Mouse (Mus musculus) gastrocnemius, adult 18-20 months (tissue): Measurements from ENCODE around the gene Grm1. TPM values are rescaled to one million over a fixed set of nuclear protein-coding genes. Genes with fewer than 3 reads are reported as not detected.
"Not testable (repeated sequence)": the region's sequence is repeated elsewhere in the genome, so short reads cannot be mapped to it uniquely, and the experiment has no call there.

ENCODE experiments used
- DNase-seq: peaks from one replicate; pipeline ENCODE4 v3.0.0; 2021; ENCODE audit warnings: low spot score
- long read RNA-seq, 2 experiments: library from polyadenylated mRNA; stranded (forward); transcript quantifications; one replicate each; pipeline ENCODE4 v2.0.0; 2021
- total RNA-seq, 2 experiments: library from RNA; stranded (reverse); gene quantifications; 2 replicates each; pipeline ENCODE4 v1.2.3; 2021

The Grm1 gene
- under 1 TPM; 0.16 to 0.47 TPM for total RNA-seq
- long read RNA-seq, experiment 1: 0 reads
- long read RNA-seq, experiment 2: 0 reads

GRCm38 (mm10) chr10:11081611-11082398 lies at the start of gene Grm1:
Gene Grm1 (minus strand): TSS chr10:11082356.
- no peak for DNase-seq

DNA sequence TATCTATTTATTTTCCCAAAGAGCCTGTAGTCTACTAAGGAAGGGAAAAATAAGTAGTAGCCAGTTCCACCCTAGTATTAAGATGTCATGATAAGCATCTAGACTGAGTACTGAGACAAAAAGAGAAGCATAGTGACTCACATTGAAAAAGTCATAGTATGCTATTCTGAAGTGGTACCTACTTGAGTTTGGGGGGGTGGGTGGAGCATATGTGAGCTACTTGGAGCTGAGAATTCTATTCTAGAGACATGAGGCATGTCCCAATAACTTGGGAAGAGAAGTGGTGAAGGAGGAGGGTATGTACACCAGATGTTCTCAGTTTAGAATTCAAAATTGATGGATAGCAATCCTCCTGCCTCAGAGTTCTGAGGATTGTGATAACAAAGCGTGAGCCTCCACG lies 39.6 kb upstream of the Grm1 start:
- no peak for DNase-seq

DNA sequence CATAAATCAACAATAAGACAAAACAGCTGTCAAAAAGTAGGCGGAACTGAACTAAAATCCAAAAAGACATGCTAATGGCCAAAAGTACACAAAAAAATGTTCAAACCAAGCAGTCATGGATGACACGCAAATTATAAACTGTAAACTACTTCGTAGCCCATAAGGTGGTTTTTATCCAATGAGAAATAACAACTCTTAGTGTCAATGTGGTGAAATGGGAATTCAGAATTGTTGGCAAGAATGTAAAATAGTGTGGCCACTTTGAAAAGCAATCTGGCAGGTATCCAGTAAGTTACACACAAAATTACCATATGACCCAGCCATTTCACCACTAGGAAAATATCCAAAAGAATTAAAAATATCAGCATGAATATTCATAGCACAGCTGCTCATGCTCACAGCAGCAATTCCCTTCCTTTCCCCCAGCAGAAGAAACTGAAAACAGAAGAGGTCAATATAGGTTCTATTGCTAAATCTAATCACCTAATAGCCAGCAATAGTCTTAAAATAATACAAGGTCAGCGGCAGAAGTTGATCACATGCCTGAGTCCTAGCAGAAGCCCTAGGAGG lies 16.4 kb upstream of the Grm1 start:
- DNase-seq: no peak

- no peak for DNase-seq
Observed at GRCm38 (mm10) chr10:11086348-11086747, 4.2 kb upstream of the Grm1 start.

GRCm38 (mm10) chr10:11080725-11081610 lies 1.2 kb downstream of the Grm1 start:
- DNase-seq: no peak

DNA sequence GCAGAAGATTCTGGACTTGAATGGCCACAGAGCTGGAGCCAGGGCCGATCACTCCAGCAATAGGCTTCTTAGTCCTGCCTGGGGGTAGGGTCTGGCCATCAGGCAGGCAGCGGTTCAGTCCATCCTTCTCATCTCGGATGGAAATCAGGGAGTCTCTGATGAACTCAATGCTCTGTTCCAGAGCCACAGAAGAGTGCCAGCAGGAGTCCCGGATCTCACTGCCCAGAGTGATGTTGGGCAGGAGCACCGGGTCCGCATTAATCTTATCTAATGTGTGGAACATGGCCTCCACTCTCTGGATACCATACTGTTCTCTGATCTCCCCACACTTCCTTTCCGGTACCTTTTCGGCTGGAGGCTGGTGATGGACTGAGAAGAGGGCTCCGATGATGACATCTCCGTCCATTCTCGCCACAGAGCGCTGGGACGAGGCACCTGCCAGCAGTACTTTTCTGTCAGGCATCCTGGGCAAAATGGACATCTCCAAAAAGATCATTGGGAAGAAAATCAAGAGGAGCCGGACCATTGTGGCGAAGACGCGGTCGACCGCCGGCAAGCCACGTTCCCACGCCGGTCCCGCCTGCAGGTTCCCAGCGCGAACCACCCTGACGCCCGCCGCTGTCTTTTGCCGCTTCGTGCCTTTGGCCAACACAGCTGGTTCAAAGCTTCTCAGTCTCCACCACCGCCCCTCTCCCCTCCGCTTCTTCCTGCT lies 2.0 kb downstream of the Grm1 start:
- DNase-seq: no peak

DNA sequence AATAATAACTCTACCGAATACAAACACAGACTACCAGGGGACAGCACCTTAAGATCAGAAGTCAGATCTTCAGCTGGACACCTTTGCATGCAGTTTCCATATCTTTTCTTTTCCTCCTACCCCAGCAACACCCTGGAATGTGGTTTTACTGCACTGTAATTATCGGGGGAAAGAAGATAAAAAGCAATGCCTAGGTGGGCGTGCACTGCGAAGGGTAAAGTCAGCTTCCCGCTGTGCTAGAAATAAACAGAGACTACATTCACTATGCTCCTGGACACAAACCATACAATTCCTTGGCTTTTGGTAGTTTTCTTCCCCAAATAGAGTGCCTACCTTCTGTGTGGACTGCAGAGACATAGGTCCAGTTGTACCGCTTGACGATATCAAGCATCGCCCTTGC lies 2.6 kb downstream of the Grm1 start:
- no peak for DNase-seq

DNA sequence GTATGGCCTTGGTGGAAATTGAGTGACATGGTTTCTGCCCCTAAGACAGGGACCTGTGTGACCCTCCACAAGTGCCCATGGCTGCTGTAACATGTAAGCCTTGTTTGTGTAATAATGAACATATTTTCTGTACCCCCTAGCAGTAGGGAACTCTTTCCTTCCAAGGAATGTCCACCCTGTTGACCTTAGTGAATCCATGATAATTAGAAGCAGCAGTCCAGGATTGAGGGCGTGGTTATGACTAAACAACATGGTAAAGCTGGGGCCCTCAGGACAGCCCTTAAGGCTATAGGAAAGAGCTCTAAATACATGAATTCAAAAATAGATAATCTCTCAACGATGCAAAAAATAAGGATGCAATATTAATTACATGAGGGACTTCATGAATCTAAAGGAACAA lies 17.0 kb downstream of the Grm1 start:
- no peak for DNase-seq

- DNase-seq: peak; percentile 19
Observed at GRCm38 (mm10) chr10:11061318-11062071, 20.7 kb downstream of the Grm1 start.

DNA sequence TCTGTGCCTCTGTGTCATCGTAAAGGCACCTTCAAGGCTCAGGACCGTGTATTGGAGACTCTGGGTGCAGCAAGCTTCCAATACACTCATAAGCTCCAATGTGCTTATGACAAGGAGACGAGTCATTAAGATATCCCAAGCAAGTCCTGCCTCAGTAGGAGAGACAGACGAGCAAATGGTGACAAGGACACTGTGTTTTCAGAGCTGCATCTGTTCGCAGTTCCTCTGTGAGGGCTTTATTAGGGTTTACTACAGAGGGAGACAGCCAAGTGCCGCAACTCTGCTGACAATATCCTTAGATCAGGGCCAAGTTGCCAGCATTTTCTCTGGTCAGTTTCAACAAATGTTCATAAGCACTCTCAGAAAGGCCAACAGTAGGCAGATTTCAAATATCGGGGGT lies 32.8 kb downstream of the Grm1 start:
- no peak for DNase-seq

DNA sequence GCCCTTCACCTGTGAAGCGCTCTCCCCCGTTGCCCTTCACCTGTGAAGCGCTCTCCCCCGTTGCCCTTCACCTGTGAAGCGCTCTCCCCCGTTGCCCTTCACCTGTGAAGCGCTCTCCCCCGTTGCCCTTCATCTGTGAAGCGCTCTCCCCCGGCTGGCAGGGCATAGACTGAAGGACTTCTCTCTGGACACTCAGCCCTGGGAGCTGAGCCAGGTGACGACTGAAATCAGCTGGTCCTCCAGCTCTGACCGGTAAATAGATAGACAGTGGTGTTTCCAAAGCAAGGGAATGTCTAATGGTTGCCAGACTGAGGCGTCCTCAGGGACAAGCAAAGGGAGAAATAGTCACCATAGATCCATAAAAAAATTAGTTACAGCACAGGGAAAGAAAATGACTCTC lies 36.7 kb downstream of the Grm1 start:
- not testable (repeated sequence) for DNase-seq

DNA sequence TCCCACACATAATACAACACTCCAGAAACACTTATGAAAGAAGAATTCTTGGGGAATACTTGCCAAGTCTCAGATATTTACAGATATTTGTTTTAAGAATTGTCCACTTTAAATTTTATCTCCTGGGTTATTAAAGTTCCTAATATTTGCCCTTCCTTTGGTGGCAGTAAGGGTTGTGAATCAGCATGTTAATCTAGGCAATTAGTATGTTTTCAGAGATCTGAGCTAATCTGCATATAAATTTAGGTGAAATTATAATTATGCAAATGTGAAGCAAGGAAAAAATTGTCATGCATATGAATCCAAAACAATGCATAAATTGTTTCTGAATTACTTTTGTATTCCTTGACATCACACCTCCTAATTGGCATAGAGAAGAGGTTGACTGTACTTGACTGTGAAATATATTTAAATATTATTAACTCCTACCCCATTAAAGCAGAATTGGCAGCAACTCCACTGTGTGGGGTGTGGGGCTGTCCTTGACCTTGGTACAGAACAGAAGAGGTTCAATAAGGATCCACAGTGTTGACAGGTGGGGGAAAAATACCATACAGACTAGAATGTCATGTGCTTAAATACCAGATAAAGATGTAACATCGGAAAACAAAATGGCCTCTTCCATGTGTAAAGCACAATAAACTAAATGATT lies 37.6 kb downstream of the Grm1 start:
- no peak for DNase-seq

- DNase-seq: no peak
Observed at GRCm38 (mm10) chr10:11039323-11039722, 42.8 kb downstream of the Grm1 start.

DNA sequence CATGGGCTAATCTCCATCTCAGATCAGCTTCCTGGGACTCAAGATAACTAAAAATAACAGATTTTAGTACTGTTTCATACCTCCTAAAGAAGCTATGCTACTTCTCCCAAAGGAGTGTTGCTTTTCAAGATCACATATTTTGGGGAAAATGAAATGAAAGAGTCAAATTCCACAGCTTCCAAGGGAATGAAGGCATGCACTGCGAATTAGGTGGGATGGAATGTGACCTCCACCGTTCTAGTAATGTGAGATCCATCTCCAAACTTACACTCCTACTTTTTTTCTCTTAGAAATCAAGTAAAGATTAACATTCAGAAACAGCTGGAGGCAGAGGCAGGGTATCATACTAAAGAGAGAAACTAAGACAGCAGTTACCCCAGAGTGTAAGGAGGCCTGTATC lies 49.9 kb downstream of the Grm1 start:
- DNase-seq: no peak

DNA sequence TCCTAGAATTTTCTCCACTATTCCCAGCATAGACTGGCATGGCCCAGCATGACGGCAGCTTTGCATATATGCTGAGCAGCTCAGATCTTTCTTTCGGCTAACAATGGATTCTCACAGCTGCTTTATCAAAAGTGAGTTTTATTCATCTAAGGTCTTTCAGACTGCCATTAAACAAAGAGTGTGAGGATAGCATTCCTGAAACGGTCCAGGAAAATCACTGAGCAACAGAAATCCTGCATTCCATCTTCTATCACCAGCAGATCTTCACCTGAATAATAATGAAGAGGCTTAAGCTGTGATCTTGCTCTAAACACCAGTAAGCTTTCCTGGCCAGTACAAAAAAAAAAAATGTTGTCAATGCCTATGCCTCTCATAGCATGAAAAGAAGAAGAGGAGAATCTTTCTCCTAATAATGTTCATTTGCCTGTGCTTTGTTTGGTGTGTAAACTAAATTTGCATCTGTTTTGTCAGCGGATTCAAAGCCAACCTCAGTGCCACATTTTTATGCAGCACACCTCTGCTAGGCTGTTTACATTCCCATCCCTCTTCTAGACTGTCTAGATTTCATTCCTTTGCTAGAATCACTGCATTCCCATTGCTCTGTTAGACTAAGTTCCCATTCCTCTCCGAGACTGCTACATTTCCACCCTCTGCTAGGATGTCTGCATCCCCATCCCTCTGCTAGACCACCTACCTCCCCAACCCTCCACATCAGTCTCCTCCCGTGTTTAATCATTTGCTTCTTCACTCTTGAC lies 56.2 kb downstream of the Grm1 start:
- no peak for DNase-seq

DNA sequence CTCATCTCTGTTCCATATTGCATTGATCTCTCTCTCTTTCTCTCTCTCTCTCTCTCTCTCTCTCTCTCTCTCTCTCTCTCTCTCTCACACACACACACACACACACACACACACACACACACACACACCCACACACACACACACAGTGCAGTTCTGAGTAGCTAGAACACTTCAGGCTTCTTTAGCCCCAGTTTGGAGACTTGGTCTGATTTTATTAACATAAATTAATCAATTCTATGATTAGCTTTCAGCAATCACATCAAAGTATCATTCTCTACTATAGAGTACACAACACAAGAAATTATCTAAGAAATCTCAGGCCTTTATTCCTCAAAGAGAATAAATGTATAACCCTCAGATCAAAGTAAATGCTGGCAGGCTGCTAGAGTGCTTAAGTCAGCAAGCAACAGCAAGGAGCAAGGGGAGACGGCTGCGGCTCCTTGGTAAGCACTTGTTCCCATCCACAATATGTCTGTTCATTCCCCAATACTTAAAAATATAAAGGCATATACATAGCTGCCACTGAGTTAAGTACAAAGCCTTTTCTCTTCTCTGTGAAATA lies 63.1 kb downstream of the Grm1 start:
- DNase-seq: no peak

- no peak for DNase-seq
Observed at GRCm38 (mm10) chr10:11013653-11014052, 68.5 kb downstream of the Grm1 start.

- no peak for DNase-seq
Observed at GRCm38 (mm10) chr10:10996766-10997165, 85.4 kb downstream of the Grm1 start.

DNA sequence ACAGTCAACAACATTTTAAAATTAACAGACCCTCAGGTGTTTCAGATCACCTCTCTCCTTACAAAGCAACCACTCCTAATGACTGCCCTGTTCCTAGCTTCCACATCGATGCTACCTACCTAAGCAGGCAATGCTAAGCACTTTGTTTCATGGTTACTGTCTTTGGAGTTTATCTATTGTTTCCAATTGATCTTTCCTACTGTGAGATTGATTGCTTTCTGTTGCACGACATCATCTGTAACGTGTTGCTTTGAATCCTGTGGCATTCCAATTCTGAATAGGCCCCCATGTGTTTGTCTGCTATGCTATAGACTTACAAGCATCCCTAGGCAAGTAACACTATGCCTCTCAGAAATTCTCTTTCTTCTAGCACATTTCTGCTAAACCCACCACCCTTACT lies 90.4 kb downstream of the Grm1 start:
- DNase-seq: no peak
